ENCODE assay signal across 1 mouse cellular context in genomic region chr7:44350957-44351711, GRCm38 (mm10).
A peak's percentile ranks its signal among the peaks of the same experiment; 100 is the strongest.
TF ChIP-seq lines count a peak whose summit lies in the region.

No protein-coding gene starts in this region.

TF ChIP-seq in CH12.LX, 34 proteins besides CTCF, POLR2A, EP300 and RAD21 (continued from another document):
- no peak for TF ChIP-seq ELF1 (IDR thresholded peaks at IDR 0.05; ENCODE audit: low read depth, low read length)
- peak; percentile 76 for TF ChIP-seq ZC3H11A (IDR thresholded peaks at IDR 0.05; ENCODE audit: low read depth, low read length)
- TF ChIP-seq E2F4 (IDR thresholded peaks at IDR 0.05; ENCODE audit: insufficient replicate concordance, low read depth, low read length): no peak
- TF ChIP-seq POLR2AphosphoS2 (IDR thresholded peaks at IDR 0.05; ENCODE audit: low read depth, low read length): no peak
- no peak for TF ChIP-seq NELFE (IDR thresholded peaks at IDR 0.05; ENCODE audit: low read depth, low read length)
- no peak for TF ChIP-seq UBTF (IDR thresholded peaks at IDR 0.05; ENCODE audit: low read depth, low read length)
